Mouse (Mus musculus) ES-Bruce4 (cell line): ENCODE data around the gene Tcf7l1.

Experiments
- CTCF ChIP-seq: IDR thresholded peaks from one replicate; pipeline ENCODE4 v1.8.1; 2011; ENCODE audit warnings: low read depth, low read length
- EP300 ChIP-seq: IDR thresholded peaks from 2 replicates; pipeline ENCODE4 v1.6.1; 2011; ENCODE audit warnings: low read depth, low read length; ENCODE audit not compliant: insufficient read depth
- POLR2A ChIP-seq: IDR thresholded peaks from one replicate; pipeline ENCODE4 v1.8.1; 2011; ENCODE audit warnings: low read length; ENCODE audit not compliant: insufficient read depth

DNA sequence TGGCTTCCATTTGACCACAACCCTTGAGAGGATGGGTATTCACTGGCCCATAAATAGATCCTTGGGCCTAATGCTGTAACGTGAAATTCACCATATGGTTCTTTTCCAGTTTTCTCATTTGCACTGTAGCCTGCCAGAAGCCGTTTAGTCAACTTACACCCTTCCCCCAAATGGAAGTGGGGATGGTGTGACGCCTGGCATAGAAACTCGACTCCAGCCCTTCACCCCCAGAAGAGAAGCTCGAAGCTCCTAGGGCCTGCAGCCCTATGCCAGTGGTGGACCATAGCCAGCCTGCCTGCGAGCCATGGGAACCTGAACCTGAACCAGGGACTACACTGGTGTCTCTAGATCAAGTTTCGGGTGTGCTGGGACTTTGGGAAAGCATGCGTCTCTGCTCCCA, 99.1 kb downstream of the Tcf7l1 start:
- TF ChIP-seq CTCF = no peak
- TF ChIP-seq POLR2A = no peak
- TF ChIP-seq EP300 = no peak
